Mouse (Mus musculus) lung, embryonic 14.5 days (tissue): ENCODE measurements around the gene Kcnk5. TPM values are rescaled to one million over a fixed set of nuclear protein-coding genes. Genes with fewer than 3 reads are reported as not detected.

ENCODE experiments used
- ATAC-seq: fragments of 200-750 bp; cut with Nextera tagmentation; 2 replicates; pipeline ENCODE4 v1.8.0; 2017; ENCODE audit warnings: mild to moderate bottlenecking, moderate TSS enrichment, moderate library complexity; ENCODE audit not compliant: insufficient read depth
- DNase-seq: peaks from one replicate; pipeline ENCODE4 v3.0.0-alpha.2; 2015
- H3K27ac ChIP-seq: fragments of 300-500 bp; sonication (generic); 2 replicates; pipeline ENCODE4 v1.5.1; 2014; ENCODE audit warnings: low read depth, mild to moderate bottlenecking, moderate library complexity
- H3K27me3 ChIP-seq: fragments of 300-500 bp; sonication (generic); 2 replicates; pipeline ENCODE4 v1.6.1; 2014; ENCODE audit warnings: low read length, control low read depth; ENCODE audit not compliant: insufficient read depth
- H3K36me3 ChIP-seq: fragments of 300-500 bp; sonication (generic); 2 replicates; pipeline ENCODE4 v1.6.1; 2014; ENCODE audit warnings: control low read depth; ENCODE audit not compliant: insufficient read depth
- H3K4me1 ChIP-seq: fragments of 300-500 bp; sonication (generic); 2 replicates; pipeline ENCODE4 v1.6.1; 2014; ENCODE audit warnings: antibody characterized with exemption, control low read depth; ENCODE audit not compliant: insufficient read depth
- H3K4me2 ChIP-seq: fragments of 300-500 bp; sonication (generic); 2 replicates; pipeline ENCODE4 v1.6.1; 2014; ENCODE audit warnings: mild to moderate bottlenecking
- H3K4me3 ChIP-seq: fragments of 300-500 bp; sonication (generic); 2 replicates; pipeline ENCODE4 v1.5.1; 2014; ENCODE audit warnings: low read depth, low read length
- H3K9ac ChIP-seq: fragments of 300-500 bp; sonication (generic); 2 replicates; pipeline ENCODE4 v1.6.1; 2014
- H3K9me3 ChIP-seq: fragments of 300-500 bp; sonication (generic); 2 replicates; pipeline ENCODE4 v1.6.1; 2016; ENCODE audit warnings: low read depth, low read length, control low read depth
- CTCF ChIP-seq: IDR thresholded peaks from 2 replicates; pipeline ENCODE4 v1.5.1; 2016; ENCODE audit warnings: antibody characterized with exemption, low read depth
- WGBS: fragments of 180-500 bp; shearing (Covaris S2); extraction: QIAGEN DNeasy Blood & Tissue Kit; methylation state at CpG from one replicate; pipeline ENCODE4 v1.1.7; 2014; 5-methylcytosine and 5-hydroxymethylcytosine counted together
- polyA plus RNA-seq: library from polyadenylated mRNA; unstranded; fragments of >200 nt; fragmentation: Nextera tagmentation; extraction: Ambion mirVana; gene quantifications from 2 replicates; pipeline ENCODE4 v1.2.1, GENCODE M21; 2014

Gene Kcnk5
- polyA plus RNA-seq, 1 experiment from 2014 or later = 10.7 TPM

GRCm38 (mm10) chr14:20215826-20216225, 34.2 kb upstream of the Kcnk5 start:
- no peak for ATAC-seq
- no peaks in the 10 kb centered on the region for H3K36me3 ChIP-seq
- no peaks in the 10 kb centered on the region for H3K4me1 ChIP-seq
- no peak for DNase-seq
- no peak overlapping the region for H3K27ac ChIP-seq
- no peak overlapping the region for H3K4me3 ChIP-seq
- no peak overlapping the region for H3K9ac ChIP-seq
- H3K4me2 ChIP-seq = no peak overlapping the region
- no peak for TF ChIP-seq CTCF
- no peaks in the 10 kb centered on the region for H3K27me3 ChIP-seq
- 26% methylated on average over 5 of the region's 5 CpGs for WGBS
- H3K9me3 ChIP-seq = no peaks in the 10 kb centered on the region

GRCm38 (mm10) chr14:20214125-20214524, 32.5 kb upstream of the Kcnk5 start:
- 67% methylated on average over 7 of the region's 7 CpGs for WGBS

DNA sequence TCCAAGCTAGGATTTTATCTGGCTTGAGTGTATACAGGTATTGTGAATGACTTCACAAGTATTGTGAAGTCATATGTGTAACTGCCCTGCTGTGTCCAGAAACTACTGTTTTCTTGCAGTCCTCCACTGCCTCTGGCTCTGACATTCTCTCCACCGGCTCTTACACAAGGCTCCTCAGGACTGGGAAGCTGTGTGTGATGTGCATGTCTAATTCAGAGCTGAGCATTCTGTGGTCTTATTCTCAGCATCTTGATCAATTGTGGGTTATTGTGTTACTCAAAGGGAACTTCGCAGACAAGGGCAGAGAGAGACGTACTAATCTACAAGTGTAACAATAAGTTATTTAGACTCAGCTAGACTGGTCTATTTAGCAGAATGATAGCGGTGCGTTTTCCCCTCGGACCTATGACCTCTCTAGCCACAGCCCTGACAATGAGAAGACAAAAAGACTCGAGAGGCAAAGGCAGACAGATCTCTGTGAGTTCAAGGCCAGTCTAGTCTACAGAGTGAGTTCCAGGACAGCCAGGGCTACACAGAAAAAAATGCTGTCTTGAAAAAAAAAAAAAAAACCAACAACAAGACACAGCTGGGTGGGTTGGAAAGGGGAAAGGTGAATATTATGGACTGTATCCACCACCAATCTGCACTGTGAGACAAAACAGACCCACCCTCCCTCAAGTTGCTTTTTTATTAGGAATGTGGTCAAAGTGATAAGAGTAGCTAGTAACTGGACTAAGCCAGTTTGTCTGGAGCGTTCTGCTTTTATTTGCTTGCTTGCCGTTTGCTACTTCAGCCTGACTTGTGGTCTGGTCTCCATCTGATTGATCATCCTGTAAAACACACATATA, 30.4 kb upstream of the Kcnk5 start:
- H3K9ac ChIP-seq = no peak overlapping the region
- no peaks in the 10 kb centered on the region for H3K27me3 ChIP-seq
- H3K4me3 ChIP-seq = no peak overlapping the region
- no peaks in the 10 kb centered on the region for H3K36me3 ChIP-seq
- no peak overlapping the region for H3K27ac ChIP-seq
- DNase-seq (no peak), ATAC-seq (no peak)
- no peaks in the 10 kb centered on the region for H3K4me1 ChIP-seq
- no peak for TF ChIP-seq CTCF
- 55% methylated on average over 9 of the region's 9 CpGs for WGBS
- no peaks in the 10 kb centered on the region for H3K9me3 ChIP-seq
- H3K4me2 ChIP-seq = no peak overlapping the region

More at GRCm38 (mm10) chr14:20214125-20214524, 32.5 kb upstream of the Kcnk5 start:
- no peaks in the 10 kb centered on the region for H3K9me3 ChIP-seq
- H3K4me3 ChIP-seq = no peak overlapping the region
- H3K4me2 ChIP-seq = no peak overlapping the region
- ATAC-seq (no peak), DNase-seq (no peak)
- no peaks in the 10 kb centered on the region for H3K27me3 ChIP-seq
- H3K36me3 ChIP-seq = no peaks in the 10 kb centered on the region
- H3K4me1 ChIP-seq = no peaks in the 10 kb centered on the region
- no peak overlapping the region for H3K9ac ChIP-seq
- H3K27ac ChIP-seq = no peak overlapping the region
- TF ChIP-seq CTCF = no peak

DNA sequence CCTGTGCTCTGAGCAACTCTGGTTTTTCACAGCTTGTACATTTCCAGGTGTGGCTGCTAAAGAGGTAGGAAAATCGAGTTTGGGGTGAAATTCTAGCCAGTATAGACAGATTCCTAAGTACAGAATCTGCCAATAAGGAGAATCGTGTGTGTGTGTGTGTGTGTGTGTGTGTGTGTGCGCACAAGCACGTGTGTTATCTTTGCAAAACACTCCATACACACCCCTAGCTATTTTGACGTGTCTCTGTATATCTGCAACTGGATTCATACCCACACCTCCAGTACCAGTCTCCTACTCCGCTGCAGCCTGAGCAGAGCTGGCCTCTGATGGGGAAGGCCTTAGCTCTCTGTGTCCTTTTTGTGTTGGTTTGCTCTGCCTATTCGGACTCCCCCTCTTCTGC, 28.3 kb upstream of the Kcnk5 start:
- H3K4me3 ChIP-seq = no peak overlapping the region
- DNase-seq (no peak), ATAC-seq (no peak)
- H3K27me3 ChIP-seq = no peaks in the 10 kb centered on the region
- WGBS = 58% methylated on average over 7 of the region's 7 CpGs
- H3K4me2 ChIP-seq = no peak overlapping the region
- TF ChIP-seq CTCF = no peak
- no peaks in the 10 kb centered on the region for H3K4me1 ChIP-seq
- H3K27ac ChIP-seq = no peak overlapping the region
- no peak overlapping the region for H3K9ac ChIP-seq
- H3K36me3 ChIP-seq = no peaks in the 10 kb centered on the region
- H3K9me3 ChIP-seq = no peaks in the 10 kb centered on the region

GRCm38 (mm10) chr14:20208435-20208834, 26.8 kb upstream of the Kcnk5 start:
- Histone ChIP-seq H3K27me3 (no peaks in the 10 kb centered on the region), H3K27ac (no peak overlapping the region), H3K4me2 (no peak overlapping the region), H3K36me3 (no peaks in the 10 kb centered on the region), H3K4me1 (no peaks in the 10 kb centered on the region), H3K9ac (no peak overlapping the region), H3K9me3 (no peaks in the 10 kb centered on the region), H3K4me3 (no peak overlapping the region)
- no peak for ATAC-seq
- peak; percentile 39 for DNase-seq
- WGBS = 8% methylated on average over 6 of the region's 6 CpGs
- TF ChIP-seq CTCF = no peak

GRCm38 (mm10) chr14:20205747-20206146, 24.1 kb upstream of the Kcnk5 start:
- ATAC-seq (no peak), DNase-seq (no peak)

GRCm38 (mm10) chr14:20203301-20203700, 21.7 kb upstream of the Kcnk5 start:
- ATAC-seq (no peak), DNase-seq (no peak)
- no peak overlapping the region for H3K27ac ChIP-seq
- H3K36me3 ChIP-seq = no peaks in the 10 kb centered on the region
- H3K4me3 ChIP-seq = no peak overlapping the region
- H3K27me3 ChIP-seq = no peaks in the 10 kb centered on the region
- TF ChIP-seq CTCF = no peak
- no peak overlapping the region for H3K9ac ChIP-seq
- no peaks in the 10 kb centered on the region for H3K9me3 ChIP-seq
- WGBS = 59% methylated on average over 4 of the region's 4 CpGs
- H3K4me2 ChIP-seq = no peak overlapping the region
- H3K4me1 ChIP-seq = no peaks in the 10 kb centered on the region

More at GRCm38 (mm10) chr14:20205747-20206146, 24.1 kb upstream of the Kcnk5 start:
- no peak overlapping the region for H3K27ac ChIP-seq
- no peak overlapping the region for H3K4me3 ChIP-seq
- H3K36me3 ChIP-seq = no peaks in the 10 kb centered on the region
- no peaks in the 10 kb centered on the region for H3K9me3 ChIP-seq
- H3K4me2 ChIP-seq = no peak overlapping the region
- no peaks in the 10 kb centered on the region for H3K4me1 ChIP-seq
- no peaks in the 10 kb centered on the region for H3K27me3 ChIP-seq
- WGBS = 54% methylated on average over 4 of the region's 4 CpGs
- H3K9ac ChIP-seq = no peak overlapping the region
- TF ChIP-seq CTCF = no peak
